Mouse (Mus musculus): ENCODE data around the gene Klhdc4.

The Klhdc4 gene

DNA sequence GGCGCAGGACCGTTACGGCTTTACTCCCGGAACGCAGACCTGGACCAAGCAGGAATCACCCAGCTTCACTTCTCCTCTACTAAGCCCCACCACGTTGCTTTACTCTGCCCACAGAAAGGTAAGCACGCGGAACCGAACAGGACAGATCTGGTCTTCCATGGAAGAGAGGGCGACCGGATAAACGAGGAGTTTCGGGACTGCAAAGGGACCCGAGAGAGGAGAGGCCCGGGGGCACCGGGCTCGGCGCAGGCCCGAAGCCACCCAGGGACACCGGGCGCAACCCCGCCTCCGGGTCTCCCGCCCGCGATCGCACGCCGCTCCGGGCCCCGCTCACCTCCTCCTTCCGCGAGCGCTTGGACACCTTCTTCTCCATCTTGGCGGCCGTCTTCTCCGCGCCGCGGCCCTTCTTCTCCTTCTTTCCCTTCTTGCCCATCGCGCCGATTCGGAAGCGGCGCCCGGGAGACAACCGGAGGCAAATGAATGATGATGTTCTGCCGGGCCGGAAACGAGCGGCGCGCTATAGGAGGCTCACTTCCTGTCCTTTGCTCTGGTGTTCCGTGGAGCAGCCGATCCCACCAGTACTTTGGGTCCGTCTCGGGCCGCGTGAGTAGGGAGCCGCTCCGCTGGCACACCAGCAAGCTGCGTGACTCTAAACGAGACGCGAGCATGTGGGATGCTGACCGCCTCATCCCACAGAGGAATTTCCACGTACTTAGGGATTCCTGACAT, at the start of gene Klhdc4:
Klhdc4 (minus strand) TSS at position 522 of the 729 bp plus-strand sequence.
- DNase-seq: peak; percentile 92

DNA sequence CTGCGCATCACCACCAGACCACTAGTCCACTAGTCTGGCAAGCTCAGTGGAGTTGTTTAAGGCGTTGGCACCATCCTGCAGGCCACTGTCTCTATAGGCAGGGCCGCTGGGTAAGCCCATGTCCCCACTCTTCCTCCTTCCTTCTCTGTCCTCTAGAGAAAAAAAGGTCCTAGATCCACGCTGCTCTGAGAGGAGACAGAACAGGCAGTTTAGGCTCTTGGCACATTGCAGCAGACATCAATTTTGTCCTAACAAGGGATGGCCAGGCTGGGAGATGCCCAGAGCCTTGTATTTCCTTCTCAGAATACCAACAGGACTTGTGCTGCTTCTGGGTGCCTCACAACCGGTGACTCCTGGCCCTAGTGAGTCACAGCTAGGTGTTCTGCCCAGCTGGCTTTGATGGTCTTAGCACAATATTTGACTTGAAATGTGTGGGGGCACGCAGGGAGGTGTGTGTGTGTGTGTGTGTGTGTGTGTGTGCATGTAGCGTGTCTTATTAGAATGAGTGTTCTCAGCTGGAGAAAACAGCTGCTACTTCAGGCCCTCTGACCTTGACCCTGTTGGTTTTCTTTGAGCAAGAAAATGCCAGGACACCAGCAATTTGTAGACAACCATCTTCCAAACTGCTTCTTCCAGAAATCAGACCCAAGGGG, 48.6 kb upstream of the Klhdc4 start:
- no peak for DNase-seq

DNA sequence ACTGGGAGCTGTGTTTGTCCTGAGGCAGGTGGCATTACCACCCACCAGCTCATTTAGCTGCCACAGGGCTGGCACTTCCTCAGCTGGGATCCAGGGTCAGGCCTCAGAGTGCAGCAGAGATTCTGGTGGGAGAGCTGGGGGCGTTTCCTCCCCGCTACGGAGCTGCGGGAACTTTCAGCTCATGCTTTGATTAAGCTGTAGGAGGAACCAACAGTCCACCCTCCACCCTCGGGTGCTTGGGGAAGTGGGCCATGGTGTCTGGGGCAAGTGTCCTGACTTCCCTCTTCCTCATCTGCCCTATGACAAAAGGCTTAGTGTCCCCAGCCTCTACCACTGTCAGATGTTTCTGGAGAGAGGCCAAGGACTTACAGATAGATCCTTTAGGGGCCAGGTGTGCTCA, 47.8 kb upstream of the Klhdc4 start:
- DNase-seq: no peak

DNA sequence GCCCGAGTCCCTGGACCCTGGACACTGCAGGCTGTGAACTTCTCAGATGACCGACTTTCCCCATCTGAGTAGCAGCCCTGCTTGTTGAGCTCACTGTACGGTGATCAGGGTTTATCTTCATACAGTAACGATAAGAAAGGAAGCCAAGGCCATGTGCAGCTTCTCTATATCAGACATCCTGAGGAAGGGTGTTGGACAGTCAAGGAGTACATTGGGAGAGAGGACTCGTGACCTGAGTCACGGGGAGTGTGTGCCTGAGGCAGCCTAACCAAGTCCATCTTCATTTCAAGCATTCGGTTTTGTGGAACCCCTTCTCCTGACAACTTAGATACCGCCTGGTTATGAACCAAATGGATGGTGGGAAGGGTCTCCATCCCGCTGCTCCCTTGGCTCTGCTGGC, 46.1 kb upstream of the Klhdc4 start:
- DNase-seq: no peak

DNA sequence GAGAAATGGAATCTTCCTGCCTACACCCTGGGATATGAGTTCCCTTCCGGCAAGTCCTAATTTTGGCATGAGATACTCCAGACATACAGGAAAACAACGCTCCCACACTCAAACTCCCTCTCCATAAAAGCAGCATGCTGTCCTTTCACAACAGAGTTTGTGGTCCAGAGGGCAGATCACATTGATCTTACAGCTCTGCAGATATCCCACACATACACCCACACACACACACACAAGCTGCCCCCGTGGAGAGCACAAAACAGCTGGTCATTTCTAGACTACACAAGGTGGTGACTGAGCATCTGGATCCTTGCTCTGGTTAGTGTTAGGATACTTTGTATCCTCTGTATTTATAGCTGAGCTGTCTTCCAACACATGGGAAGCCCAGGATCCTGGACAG, 45.7 kb upstream of the Klhdc4 start:
- no peak for DNase-seq

DNA sequence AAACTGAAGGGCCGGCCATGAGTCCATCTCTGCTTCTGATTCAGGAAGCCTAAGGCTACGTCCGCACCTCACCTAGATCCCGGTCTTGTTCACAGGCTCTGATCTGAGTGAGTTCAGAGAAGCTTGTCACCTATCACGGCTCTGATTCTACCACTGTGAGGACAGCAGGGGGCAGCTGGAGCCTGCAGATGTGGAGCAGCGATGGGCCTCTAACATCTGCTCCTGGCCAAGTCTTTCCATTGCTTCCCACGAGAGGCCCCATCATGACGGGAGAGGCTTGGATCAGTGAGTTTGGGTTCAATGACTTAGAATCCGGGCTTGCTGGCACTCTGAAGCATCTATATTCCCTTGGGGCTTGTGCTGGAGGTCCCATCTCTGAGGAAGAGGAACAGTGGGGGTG, 44.7 kb upstream of the Klhdc4 start:
- DNase-seq: peak; percentile 64

DNA sequence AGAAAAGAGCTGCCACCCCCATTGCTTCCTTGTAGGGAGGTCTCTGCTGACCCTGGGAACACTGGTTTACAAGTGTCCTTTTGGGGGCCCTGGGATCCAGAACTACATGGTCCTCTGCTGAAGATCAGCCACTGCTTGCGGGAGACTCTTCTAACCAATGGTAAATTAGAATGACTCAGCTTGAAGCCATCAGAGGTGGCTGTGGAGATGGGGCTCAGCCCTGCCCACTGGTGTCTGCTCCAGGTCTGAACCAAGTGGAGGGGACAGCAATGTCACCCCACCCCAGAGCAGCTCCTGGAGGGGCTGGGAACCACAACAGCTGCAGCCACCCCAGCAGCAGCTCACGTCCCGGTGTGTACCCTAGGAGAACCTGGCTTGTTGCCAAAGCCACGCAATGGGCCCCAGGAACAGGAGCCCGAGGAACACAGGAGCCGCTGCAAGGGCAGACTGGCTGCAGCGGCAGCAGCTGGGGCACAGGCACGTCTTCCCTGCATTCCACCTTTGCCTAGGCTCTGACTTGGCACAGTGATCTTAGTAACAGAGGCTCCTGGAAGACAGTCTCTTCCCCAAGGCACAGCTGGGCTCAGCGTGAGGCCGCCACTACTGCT, 42.6 kb upstream of the Klhdc4 start:
- no peak for DNase-seq

DNA sequence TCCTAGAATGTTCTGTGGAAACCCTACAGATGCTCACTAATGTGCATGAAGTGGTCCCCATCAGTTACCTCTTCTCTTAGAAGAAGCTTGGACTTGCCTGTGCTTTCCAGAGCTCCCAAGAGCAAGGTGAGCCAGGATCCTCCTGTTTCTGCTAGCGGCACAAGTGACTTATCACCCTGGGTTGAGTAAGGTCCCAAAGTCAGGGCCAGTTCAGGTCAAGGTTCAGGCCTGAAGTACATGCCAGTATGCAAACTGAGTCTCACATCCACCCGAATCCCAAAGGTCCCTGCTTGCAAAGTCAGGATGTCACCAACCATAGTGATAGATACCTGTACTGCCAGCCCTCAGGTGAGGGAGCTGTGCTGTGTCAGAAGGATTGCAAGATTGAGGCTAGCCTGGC, 40.8 kb upstream of the Klhdc4 start:
- DNase-seq: no peak

DNA sequence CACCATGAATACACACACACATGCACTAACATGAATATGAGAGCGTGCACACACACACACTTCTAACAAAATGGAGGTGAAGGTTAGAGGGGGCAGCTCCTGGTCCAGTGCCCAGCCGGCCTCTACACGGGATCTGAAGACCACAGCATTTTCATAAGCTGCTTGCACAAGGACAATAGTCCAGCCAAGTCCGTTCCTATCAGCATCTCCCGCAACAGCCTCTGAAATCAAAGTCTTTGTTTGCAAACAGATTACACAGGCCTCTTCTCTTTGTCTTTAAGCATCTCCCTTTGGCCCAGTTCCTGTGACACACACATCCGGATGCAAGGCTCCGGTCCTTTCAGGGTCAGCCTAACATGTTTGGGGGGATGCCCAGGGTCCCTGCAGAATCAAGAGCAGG, 39.5 kb upstream of the Klhdc4 start:
- DNase-seq: no peak

DNA sequence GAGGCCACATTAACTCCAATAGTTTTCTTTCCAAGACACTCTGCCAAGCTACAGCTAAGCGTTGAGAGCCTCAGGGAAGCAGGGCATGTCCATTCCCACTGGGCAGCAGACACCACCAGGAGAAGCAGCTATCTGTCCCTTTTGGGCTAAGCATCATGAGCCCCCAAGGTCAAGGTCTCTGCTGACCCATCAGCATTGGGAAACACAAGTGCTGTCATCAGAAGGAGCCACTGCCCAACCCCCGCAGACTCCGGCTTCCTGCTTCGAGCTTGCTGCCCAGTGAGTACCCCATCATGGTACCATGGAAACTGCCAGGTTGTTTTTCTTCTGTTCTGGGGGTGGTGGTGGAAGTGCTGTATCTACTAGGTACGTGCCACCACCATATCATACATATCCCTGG, 38.8 kb upstream of the Klhdc4 start:
- DNase-seq: no peak

DNA sequence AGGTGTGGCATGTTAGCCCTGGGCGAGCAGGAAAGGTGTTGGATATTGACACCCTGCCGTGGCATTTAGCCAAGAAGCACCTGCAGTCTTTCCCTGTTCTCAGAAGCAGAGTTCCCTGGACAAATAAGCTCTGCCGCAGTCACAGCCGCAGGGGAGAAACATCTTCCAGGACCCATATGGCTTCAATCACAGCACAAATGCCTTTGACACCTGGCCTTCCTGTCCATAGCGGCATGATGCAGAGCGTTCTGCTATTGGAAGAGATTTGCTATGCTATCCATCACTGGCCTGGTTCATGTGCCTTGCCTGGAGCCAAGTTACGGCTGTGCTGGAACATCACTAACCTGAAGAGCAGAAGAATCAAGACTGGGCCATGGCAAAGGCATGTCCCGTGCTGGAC, 36.0 kb upstream of the Klhdc4 start:
- DNase-seq: peak; percentile 56

DNA sequence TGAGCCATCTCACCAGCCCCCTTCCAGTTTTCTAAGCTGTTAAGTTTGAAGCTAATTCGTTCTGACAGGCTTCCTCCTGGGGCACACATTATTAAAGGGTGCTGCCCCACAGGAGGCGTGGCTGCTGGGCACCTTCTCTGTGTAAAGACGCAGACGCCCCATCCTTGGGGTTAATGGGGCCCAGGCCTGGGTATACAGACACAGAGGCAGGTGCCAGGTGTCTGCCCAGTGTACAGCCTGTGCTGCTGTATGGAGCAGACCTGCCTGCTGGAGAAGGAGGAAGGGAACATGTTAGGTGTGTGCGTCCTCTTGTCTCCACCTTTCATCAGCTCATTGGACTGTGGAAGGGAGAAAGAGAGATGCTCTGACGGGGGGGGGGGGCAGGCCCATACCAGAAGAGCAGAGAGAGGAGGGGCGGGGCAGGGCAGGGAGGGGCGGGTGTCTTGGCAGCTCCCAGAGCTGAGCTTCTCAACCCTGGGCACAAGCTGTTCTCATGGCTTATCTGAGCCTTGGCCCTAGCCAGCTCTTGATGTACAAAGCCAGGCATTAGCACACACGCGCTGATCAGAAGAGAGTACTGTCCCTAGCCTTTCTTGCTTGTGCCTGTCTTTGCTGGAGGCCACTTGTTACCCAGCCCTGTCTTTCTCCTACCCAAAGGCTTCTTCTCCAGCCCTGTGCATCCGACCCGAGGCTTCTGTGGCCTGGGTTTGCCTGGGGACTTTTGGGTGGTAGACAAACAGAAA, 32.6 kb upstream of the Klhdc4 start:
- no peak for DNase-seq

DNA sequence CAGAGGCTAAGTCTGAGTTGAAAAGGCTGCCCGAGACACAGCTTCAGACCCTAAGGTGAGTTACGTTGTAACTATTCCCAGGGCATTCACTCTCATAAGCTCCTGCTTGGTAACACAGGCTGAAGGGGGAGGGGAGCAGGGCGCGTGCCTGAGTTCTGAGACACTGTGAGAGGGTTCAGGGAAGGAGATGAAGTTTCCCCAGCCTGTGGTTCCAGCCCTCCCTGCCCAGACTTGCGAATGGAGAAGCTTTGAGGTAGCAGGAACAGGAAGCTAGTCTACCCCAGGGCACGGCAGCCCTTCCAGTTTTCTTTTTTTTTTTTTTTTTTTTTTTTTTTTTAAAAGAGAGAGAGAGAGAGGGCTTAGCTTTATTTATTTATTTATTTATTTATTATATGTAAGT, 31.9 kb upstream of the Klhdc4 start:
- DNase-seq: no peak

DNA sequence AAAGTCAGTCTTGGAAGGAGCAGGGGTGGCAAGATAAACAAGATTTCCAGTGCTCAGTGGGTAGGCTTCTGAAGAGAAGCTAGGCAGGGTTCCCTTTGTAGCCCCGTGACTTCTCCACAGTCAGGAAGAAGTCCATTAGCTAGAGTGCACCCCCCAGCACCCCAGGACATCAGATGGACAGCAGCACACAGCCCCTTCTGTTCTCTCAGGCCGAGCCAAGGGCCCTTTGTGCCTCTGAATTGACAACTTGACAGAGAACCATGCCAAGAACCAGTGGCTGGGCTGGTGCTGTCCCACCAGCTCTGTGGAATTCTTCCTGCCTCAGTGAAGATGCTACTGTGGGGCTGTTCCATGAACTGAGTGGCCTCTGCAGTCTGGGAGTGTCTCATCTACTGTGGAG, 28.4 kb upstream of the Klhdc4 start:
- DNase-seq: no peak

DNA sequence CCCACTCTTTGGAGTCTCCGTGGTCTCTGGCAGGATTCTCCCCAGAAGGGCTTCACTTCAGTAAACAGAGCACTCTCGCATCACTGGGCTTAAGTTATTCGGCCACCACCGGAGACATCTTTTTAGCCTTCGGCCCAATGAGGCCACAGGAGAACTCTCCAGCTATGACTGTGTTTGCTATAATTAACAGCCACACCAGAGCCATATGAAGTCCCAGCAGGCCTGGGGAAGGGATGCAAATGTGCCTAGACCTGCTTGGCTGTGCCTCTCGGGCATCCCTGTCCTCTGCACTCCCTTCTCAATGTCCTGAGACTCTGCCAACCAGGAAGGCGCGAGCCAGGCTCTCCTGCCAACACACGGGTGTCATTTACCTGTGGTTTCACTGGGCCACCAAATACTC, 28.0 kb upstream of the Klhdc4 start:
- no peak for DNase-seq

DNA sequence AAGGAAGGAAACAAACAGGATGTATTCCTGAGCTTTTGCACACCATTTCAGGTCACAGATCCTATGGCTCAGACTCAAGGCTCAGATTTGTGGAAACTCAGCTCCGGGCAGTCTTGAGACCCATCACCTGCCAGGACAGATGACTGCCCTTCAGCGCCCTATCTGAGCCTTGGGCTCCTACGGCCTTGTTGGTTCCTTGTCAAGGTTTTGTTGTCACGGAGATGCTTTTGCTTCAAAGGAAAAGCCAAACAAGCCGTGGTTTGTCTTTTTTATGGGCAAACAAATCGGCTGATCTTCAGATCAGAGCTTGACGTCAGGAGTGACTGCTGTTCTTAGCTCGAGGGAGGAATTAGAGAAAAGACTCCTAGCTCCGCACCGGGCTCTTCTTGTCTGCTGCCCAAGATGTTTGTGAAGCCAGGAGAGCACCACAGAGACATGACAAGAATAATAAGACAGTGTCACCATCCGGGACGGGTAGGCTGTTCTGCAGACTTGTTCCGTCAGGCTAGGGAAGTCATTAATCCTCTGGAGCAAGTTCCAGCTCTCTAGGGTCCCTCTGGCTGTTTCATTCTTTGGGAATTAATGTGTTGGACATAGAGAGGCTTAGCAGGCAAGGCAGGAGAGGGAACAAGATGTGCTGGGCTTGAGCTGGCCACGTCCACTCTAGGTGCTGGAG, 26.8 kb upstream of the Klhdc4 start:
- DNase-seq: no peak

DNA sequence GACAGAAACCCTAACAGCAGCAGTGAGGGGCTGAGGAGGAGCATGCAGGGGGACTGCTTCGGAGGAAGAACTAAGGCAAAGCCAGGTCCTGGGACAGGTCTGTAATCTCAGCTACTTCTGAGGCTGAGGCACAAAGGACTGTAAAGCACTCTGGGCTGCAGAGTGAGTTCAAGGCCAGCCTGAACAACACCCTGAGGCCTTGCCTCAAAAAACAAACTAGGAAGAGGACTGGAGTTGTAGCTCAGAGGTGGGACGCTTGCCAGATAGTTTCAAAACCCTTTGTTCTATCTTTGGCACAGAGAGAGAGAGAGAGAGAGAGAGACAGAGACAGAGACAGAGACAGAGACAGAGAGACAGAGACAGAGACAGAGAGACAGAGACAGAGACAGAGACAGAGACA, 24.2 kb upstream of the Klhdc4 start:
- no peak for DNase-seq

DNA sequence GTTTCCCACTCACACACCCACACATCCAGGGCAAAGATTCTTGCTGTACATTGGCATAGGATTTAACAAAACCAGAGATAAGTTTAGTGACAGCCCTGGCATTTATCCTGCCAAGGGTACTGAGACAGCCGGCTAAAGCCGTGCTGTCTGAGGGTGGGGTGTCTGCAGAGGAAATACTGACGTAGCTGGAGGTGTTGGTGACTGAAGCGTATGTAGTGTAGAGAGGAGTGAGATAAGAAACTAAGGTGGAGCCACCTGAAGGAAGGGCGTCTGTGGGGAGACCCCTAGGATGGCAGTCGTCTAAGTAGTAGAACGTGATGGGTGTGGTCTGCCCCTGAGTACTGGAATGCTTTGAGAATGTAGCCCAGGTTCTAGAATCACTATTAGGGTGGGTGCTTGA, 23.1 kb upstream of the Klhdc4 start:
- DNase-seq: no peak

DNA sequence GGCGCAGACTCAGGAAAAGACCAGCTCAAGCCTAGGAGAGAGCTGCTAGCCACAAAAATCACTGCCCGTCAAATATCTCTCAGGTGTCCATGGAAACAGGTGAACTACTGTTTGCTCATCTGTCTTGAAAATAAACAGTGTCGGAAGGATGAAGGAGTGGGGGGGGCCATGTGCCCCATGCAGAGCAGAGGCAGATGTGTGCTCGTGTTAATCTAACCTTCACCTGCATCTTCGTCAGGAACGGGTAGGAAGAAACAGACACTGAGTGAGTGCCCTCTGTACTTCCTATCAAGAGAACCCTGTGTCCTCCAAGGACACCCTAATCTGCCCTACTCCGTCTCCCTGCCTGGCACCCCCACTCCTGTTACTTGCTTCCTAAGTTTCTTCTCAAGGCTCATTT, 22.3 kb upstream of the Klhdc4 start:
- DNase-seq: no peak

DNA sequence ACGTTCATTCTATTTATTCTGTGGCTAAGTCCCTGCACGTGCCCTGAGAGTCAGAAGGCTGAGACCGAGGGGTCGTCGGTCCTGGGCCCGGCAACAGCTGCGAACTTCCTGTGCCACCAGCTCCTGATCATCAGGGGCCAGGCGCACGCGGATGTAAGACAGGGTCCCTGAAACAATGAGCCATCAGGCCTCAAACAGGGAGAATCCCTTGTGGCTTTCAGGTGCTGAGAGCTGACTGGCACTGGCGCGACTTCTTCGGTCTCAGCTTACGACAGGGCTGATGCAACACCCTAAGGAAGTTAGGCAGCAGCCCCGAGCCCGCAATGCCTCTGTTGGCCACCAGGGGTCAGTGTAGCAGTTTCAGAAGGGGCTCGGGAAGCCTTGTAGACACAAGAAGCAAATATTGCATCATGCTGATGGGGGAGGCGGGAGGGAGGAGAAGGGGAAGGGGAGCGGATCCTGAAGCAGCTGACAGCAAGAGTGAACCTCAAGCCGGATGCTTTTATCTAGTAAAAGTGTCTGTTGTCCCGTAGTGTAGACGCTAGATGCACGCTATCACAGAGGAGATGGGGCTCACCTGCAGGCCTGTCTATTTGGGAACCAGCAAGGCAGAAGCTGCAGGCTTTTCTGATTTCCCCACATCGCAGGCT, 21.6 kb upstream of the Klhdc4 start:
- peak; percentile 95 for DNase-seq

DNA sequence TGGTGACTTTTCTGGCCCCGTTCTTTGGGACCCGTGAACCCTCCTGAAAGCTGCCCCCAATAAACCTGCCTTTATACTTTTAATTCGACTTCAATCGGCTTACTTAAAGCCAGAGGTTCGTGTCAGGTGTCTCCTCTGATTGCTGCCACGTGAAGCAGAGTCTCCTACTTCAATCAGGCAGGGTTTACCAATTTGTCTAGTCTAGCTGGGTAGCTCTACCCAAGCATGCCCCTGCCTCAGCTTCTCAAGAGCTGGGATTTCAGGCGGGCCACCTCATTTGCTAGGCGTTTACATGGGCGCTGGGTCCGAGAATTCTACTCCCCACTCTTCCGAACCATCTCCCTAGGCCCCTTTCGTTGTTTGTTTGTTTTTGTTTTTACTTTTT, 21.1 kb upstream of the Klhdc4 start:
- DNase-seq: no peak

DNA sequence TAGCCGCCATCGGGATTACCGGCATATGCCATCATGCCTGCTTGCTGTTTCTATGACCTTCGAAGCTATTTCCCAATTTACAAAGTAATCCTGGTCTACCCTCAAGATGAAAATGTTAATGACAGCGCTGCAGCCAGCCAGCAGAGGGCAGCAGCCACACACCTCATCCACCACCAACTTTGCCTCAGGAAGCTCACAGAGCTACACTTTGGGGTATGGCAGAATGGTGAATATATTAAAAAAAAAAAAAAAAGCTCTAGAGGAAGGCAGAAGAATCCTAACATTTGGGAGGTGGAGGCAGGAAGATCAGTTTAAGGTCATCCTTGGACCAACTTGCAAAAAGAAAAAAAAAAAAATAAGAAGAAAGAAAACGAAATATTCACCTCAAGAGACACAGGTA, 20.6 kb upstream of the Klhdc4 start:
- peak; percentile 83 for DNase-seq

DNA sequence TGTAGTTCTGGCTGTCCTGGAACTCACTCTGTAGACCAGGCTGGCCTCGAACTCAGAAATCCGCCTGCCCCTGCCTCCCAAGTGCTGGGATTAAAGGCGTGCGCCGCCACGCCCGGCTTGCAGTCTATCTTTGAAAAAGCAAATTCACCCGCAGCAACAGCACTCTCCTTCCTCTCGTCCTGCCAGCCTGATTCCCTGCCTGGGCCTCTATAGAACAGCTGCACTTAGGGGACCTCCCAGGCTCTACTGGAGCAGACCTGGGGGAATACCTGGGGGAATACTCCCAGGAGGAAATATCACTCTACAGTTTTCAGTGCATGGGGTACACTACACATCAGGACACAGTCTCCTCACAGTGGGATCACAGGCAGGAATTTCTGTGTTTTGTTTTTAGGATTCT, 19.9 kb upstream of the Klhdc4 start:
- DNase-seq: no peak

All from embryo, embryonic 11 days (tissue).